ENCODE assay signal across 15 mouse cellular contexts in the genomic region with DNA sequence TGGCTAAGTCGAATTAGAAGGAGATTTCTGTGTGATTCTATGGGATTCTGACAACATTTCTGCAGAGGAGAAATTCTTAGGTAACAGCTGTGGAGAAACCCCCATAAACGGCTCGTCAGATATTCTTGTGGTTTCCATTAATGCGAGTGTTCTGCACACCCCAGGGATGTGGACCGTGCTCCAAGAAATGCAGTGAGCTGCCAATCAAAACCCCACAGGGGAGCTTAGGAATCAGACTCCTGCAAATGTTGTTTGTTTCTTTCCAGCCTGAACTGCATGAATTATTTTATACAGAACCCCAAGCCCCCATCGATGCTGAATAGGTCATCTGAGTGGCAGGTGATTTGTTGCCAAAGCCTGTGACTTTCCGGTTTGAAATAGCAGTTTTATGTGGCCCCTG.
DNase-seq lines count a peak whose midpoint lies in the region; ATAC-seq lines count a peak whose summit lies in the region.
"Had no signal": no experiment of that assay in that cellular context is flagged by ENCODE, and none has a peak within 500 bp of the region (broad histone marks: within the 10 kb centered on the region; RNA-seq: fewer than 3 reads in every experiment).

No protein-coding gene starts in this region.

- H3K4me2 ChIP-seq in forebrain, embryonic 16.5 days (ENCODE audit: low read length): no peak overlapping the region
- no peak overlapping the region for H3K4me2 ChIP-seq in limb, embryonic 12.5 days
- H3K4me2 ChIP-seq: heart, embryonic 12.5 days had no signal

- H3K36me3 ChIP-seq in forebrain, embryonic 16.5 days (ENCODE audit: control insufficient read depth, insufficient read depth): no peaks in the 10 kb centered on the region
- H3K36me3 ChIP-seq in limb, embryonic 12.5 days: no peaks in the 10 kb centered on the region
- H3K36me3 ChIP-seq: heart, embryonic 12.5 days had no signal

- H3K4me1 ChIP-seq in forebrain, embryonic 16.5 days (replicated peaks; ENCODE audit: control insufficient read depth, insufficient read depth, low read length): peaks cover 22% of the 10 kb centered on the region
- H3K4me1 ChIP-seq in limb, embryonic 12.5 days (replicated peaks): peaks cover 10% of the 10 kb centered on the region

- DNase-seq in left cerebral cortex, postnatal 4 days: peak; percentile 34
- no peak for DNase-seq in left cerebral cortex, adult 18-20 months (ENCODE audit: low spot score in 2 of 2)
- peak; percentile 25 for DNase-seq in retina, embryonic 14.5 days (ENCODE audit: low spot score)
- no peak for DNase-seq in adipocyte (ENCODE audit: low spot score)
- no peak for DNase-seq in right cerebral cortex, adult 18-20 months
- DNase-seq: adrenal gland, postnatal 10 days; embryo, embryonic 11 days; gastrocnemius, adult 2 months; kidney, postnatal 14 days; lung, postnatal 4 days had no signal

- peak; percentile 58 for ATAC-seq in forebrain, embryonic 16.5 days
- peak; percentile 47; the same call in 1 of the 2 replicates for ATAC-seq in limb, embryonic 12.5 days (ENCODE audit: insufficient number of reproducible peaks, insufficient read depth, low FRiP score, low TSS enrichment, low read depth)
- ATAC-seq: inflammation-experienced regulatory T-cells, adult 6 months had no signal

- H3K9me3 ChIP-seq in forebrain, embryonic 16.5 days (ENCODE audit: control insufficient read depth, low read length): peaks cover 10% of the 10 kb centered on the region
- no peaks in the 10 kb centered on the region for H3K9me3 ChIP-seq in limb, embryonic 12.5 days

- H3K9ac ChIP-seq in forebrain, embryonic 16.5 days (replicated peaks; ENCODE audit: low read depth, low read length): peak overlapping the region; percentile 13; the same call in 1 of the 2 replicates
- H3K9ac ChIP-seq in limb, embryonic 12.5 days (replicated peaks): no peak overlapping the region
- H3K9ac ChIP-seq: heart, embryonic 12.5 days; liver, embryonic 14.5 days had no signal

- WGBS in forebrain, embryonic 16.5 days: 27% methylated on average over 7 of the region's 7 CpGs
- 46% methylated on average over 7 of the region's 7 CpGs for WGBS in limb, embryonic 12.5 days

- intact Hi-C loops in left cerebral cortex, postnatal 4 days (cut with DNase I): no loop called here

- H3K4me3 ChIP-seq in forebrain, embryonic 16.5 days (replicated peaks; ENCODE audit: low read length): no peak overlapping the region
- H3K4me3 ChIP-seq in limb, embryonic 12.5 days (replicated peaks): no peak overlapping the region
- H3K4me3 ChIP-seq: gastrocnemius, adult 2 months; heart, embryonic 12.5 days had no signal

- peak overlapping the region; percentile 10 for H3K27ac ChIP-seq in forebrain, embryonic 16.5 days (ENCODE audit: low read length)
- H3K27ac ChIP-seq in limb, embryonic 12.5 days: no peak overlapping the region
- H3K27ac ChIP-seq: gastrocnemius, adult 2 months; liver, embryonic 14.5 days had no signal

- no peaks in the 10 kb centered on the region for H3K27me3 ChIP-seq in forebrain, embryonic 16.5 days (replicated peaks; ENCODE audit: control insufficient read depth, insufficient read depth, low read length)
- H3K27me3 ChIP-seq in limb, embryonic 12.5 days: no peaks in the 10 kb centered on the region
- H3K27me3 ChIP-seq: heart, embryonic 12.5 days had no signal

Comparison
In these comparisons a context has a peak if more than half of its experiments do, and no peak if none do; other contexts are left out.
1. DNase-seq: peak in left cerebral cortex, postnatal 4 days (single experiment) and retina, embryonic 14.5 days (single experiment); none in left cerebral cortex, adult 18-20 months (0 of 2), adipocyte (single experiment) and right cerebral cortex, adult 18-20 months (single experiment).